Mouse (Mus musculus) heart, postnatal 14 days (tissue): ENCODE data around the gene Ntm. TPM values are rescaled to one million over a fixed set of nuclear protein-coding genes. Genes with fewer than 3 reads are reported as not detected.

Experiments
- DNase-seq, 2 experiments: peaks; one replicate each; pipeline ENCODE4 v3.0.0; 2021 to 2022
- intact Hi-C: fragments of 180-260 bp; cut with DNase I; formaldehyde crosslinking; loops from one replicate; pipeline ENCODE4 v1.15.1; 2025
- total RNA-seq, 2 experiments: library from RNA; stranded (reverse); gene quantifications; 2 replicates each; pipeline ENCODE4 v1.2.3; 2021

The Ntm gene
- total RNA-seq, 2 experiments from 2014 or later: 3.3 to 3.5 TPM

DNA sequence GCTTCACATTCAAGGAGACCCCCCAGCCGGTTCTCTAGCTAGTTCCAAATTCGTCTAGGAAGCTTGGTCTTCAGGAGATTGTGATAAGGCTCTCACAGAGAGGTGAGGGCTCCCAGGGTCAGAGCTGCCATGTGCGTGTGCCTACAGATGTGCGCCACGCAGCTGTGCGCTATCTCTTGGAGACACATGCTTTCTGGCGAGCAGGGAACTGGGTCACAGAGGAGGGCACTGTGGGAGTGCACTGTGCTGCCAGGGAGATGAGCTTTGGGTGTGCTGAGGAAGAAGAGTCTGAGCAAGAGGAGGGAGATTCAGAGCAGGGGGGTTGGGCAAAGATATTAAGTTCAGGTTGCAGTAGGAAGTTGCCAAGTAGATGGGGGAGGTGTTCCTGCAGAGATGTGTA lies 529.8 kb downstream of the Ntm start:
- no peak for DNase-seq
- intact Hi-C loops: no loop called here

DNA sequence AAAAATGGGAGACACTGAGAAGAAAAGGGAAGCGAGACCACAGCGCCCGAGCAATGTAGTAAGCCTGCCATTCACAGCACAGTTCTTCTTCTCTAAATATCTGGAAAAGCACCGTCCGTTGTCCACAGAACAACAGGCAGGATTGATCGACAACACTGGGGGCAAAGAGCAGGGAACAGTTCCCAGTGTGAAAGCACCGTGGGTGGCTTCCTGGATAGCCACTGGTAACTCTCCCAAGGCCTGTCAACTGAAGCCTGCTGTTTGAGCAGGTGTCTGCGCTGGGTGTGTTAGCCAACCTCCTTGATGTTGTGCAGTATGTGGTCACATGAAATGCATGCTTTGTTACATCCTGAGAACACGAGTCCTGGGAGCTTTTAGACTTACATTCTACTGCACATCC lies 531.4 kb downstream of the Ntm start:
- DNase-seq: no peak
- intact Hi-C loops: no loop called here

DNA sequence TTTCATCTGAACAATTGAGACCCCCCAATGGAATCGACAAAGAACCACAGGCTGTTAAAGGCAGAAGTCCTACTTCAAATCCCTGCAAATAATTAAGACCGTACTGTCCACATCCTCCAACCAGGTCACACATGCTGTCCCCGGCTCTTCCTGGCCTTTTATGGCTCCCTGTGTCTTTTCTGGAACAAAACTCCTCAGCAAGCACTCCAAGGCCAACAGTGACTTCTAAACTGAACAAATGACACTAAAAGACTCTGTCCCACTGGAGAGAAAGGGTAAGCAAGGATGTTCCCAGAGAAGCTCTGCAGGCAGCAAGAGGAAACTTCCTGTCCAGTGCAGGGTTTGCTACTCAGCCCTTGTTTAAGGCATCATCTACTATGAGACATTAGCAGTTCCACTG lies 532.8 kb downstream of the Ntm start:
- intact Hi-C loops: no loop called here
- no peak for DNase-seq

DNA sequence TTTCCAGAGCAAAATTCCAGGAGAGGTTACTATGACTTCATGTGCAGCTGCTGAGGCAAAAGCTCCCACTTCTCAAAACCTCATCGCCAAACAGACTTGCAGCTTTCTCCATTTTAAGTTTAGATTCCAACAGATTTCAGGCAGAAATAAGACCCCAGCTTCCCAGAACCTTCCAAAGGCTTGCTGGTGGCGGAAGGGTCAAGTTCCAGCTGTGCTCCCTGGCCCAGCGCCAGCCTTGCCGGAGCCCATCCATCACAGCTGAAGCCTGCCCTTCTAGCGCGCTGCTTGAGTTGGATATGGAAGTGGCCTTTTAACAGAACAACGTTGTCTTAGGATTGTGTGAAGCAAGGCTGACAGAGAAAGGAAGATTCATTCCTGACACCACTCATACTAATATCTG lies 534.6 kb downstream of the Ntm start:
- intact Hi-C loops: no loop called here
- peak; percentile 60 to 66 for DNase-seq

GRCm38 (mm10) chr9:29426261-29426660 lies 536.7 kb downstream of the Ntm start:
- intact Hi-C loops: no loop called here
- no peak for DNase-seq

- intact Hi-C loops: loop anchor here (10.0 kb wide), 1 partner anchor 229 kb away; no protein-coding TSS in a partner anchor
- DNase-seq: no peak
Measured at GRCm38 (mm10) chr9:29415578-29415977, 547.4 kb downstream of the Ntm start.

- intact Hi-C loops: loop anchor here (10.0 kb wide), 1 partner anchor 232 kb away; no protein-coding TSS in a partner anchor
- no peak for DNase-seq
Measured at GRCm38 (mm10) chr9:29413126-29413525, 549.8 kb downstream of the Ntm start.

DNA sequence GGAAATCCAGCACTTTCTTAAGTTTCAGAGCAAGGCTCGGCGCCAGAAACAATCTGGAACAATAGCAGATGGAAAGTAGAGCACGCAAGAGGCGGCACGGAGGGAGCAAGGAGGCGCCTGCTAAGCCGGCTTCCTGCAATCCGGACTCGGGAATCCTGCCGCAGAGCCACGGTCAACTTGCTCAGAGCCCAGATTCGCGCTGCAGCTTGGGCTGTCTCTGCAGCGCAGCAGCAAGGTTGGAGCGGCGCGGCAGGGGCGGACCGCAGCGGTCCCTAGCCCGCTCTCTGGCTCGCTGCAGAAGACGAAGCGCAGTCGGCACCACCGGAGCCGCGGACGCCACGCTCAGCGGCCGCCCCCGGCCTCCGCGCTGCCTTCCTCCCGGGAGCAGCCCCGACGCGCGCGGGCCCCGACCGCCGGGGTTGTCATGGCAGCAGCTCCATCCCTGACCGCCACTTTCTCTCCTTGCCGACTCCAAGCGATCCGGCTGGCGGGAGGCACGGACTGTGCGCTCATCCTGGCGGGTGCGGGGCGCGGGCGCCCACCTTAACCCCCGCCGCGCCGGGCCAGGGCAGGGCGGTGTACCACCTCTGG lies 550.7 kb downstream of the Ntm start:
- DNase-seq: peak; percentile 38 to 48
- intact Hi-C loops: loop anchor here (10.0 kb wide), 1 partner anchor 233 kb away; no protein-coding TSS in a partner anchor

DNA sequence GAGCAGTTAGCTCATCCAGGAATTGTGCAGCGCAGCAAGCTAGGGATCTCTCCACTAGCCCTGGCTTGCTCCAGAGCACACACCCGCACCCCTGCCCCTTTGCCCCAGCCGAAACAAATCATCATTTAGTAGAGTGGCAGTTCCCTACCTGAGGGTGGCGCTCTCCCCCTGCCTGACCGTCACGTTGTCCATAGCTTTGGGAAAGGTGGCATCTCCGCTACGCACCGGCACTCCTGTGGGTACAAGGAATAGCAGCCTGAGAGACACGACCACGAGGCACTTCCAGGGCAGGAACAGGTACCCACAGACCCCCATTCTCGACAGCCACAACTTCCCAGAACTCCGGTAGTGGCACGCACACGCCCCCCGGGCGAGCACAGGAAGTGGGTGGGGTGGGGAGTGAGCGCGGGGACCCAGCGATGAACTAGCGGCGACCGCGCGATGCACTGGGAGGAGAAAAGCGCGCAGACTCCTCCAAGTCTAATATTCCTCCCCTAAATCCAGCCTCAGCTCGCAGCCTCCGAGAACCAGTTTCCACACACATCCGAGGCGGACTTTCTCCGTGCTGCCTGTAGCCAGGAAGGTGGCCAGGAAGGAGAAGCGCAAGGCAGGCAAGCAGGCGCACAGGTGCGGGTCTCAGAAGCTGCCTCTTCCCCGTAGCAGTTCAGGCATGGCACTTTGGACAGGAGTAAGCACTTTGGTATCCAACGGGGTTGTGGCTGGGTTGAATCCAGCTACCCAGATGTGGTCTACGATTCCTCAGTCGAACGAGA lies 551.3 kb downstream of the Ntm start:
- DNase-seq: peak; percentile 22 to 45
- intact Hi-C loops: loop anchor here (2.0 to 10.0 kb wide), 2 partner anchors 47 to 233 kb away; no protein-coding TSS in a partner anchor

- DNase-seq: no peak
- intact Hi-C loops: loop anchor here (2.0 to 10.0 kb wide), 2 partner anchors 48 to 234 kb away; no protein-coding TSS in a partner anchor
Measured at GRCm38 (mm10) chr9:29410728-29411407, 552.1 kb downstream of the Ntm start.

DNA sequence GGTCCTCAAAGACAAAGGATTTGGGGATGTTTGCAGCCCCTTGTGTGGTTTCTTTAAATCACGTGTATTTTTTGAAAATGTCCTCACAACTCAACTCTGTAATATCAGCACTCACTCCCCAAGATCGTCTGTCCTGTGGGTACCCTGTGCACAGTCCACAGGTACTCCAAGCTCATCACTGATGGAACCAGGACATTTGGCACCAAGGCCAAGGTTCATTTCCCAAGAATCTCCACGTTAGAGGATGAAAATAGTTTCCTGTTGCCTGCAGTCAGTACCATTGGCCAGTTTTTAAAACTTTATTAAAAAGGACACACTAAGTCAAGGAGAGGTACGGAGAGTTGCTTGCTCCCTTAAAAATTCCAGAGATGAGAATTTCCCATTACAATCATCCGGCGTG lies 552.7 kb downstream of the Ntm start:
- intact Hi-C loops: loop anchor here (2.0 to 10.0 kb wide), 2 partner anchors 49 to 235 kb away; no protein-coding TSS in a partner anchor
- no peak for DNase-seq

DNA sequence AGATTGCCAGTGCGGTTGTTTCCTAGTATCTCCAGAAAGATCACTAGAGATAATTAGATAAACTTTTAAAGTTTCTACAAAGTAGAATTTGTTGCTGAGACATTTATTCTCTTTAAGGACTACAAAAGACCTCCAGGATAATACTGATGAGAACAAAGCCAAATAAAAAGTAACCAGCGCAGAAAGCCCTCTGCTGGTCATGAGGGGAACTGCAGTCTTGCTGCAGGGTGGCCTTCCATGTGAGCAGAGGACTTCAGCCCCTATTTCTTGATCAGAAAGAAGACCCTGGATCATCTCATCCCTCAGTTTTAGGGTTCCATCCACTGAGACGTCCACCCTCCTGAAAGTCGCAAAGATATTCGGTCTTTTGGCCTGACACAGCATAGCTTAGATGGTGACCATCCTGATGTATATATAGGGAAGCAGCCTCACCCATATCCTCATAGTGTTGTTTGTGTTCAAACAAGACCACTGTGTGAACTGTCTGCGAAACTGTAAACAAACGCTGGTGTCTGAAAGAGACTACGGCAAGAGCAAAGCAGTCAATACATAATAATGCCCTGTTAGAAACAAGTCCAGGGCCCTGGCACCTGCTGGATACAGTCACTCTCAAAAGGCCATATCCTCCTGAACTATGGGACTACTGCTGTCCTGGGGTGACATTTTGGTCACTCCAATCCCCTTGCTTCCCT lies 553.6 kb downstream of the Ntm start:
- DNase-seq: peak; percentile 53 to 77
- intact Hi-C loops: loop anchor here (2.0 to 10.0 kb wide), 3 partner anchors 175 to 1147 kb away; no protein-coding TSS in a partner anchor

- DNase-seq: peak in 1 of 2 experiments; percentile 26
- intact Hi-C loops: loop anchor here (2.0 to 10.0 kb wide), 3 partner anchors 173 to 1146 kb away; no protein-coding TSS in a partner anchor
Measured at GRCm38 (mm10) chr9:29407954-29408353, 555.0 kb downstream of the Ntm start.

- intact Hi-C loops: loop anchor here (5.0 to 10.0 kb wide), 2 partner anchors 172 to 1145 kb away; no protein-coding TSS in a partner anchor
- DNase-seq: no peak
Measured at GRCm38 (mm10) chr9:29406973-29407372, 556.0 kb downstream of the Ntm start.

DNA sequence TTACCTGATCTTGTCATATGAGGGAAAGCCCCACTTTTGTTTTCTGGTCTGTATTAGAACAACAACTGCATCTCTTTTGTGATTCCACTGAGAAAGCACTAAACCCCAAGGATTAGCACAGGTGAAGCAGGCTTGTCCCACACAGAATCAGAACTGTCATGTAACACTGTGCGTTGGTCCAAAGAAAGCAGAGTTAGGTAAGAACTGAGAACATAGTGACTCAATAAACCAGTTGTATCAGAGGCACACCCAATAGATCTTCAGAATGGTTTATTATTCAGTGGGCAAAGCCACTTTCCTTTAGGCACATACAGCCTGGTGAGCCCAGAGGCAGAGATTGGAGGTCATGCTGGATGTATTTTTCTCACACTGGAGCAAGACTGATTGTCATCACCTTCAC lies 556.9 kb downstream of the Ntm start:
- intact Hi-C loops: loop anchor here (5.0 to 10.0 kb wide), 2 partner anchors 171 to 1144 kb away; no protein-coding TSS in a partner anchor
- no peak for DNase-seq

GRCm38 (mm10) chr9:29400151-29400550 lies 562.8 kb downstream of the Ntm start:
- DNase-seq: no peak
- intact Hi-C loops: loop anchor here (10.0 kb wide), 1 partner anchor 165 kb away; no protein-coding TSS in a partner anchor

DNA sequence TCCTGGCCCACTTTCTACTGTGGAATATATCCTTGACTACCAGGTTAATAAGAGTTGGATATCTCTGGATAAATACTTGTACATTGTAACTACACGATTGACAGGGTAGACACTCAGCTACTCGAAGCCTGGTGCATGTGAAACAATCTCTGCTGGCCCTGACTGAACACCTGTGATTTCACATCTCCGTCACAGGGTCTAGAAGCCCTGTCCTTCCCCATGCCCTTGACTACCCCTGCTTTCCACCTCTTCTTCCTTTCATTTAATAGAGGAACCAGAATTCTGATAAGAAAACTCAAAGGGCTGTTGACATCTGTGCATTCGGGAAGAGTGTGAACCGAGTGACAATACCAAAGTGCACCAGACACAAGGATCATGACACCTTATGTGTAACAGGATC lies 566.8 kb downstream of the Ntm start:
- DNase-seq: no peak
- intact Hi-C loops: no loop called here

DNA sequence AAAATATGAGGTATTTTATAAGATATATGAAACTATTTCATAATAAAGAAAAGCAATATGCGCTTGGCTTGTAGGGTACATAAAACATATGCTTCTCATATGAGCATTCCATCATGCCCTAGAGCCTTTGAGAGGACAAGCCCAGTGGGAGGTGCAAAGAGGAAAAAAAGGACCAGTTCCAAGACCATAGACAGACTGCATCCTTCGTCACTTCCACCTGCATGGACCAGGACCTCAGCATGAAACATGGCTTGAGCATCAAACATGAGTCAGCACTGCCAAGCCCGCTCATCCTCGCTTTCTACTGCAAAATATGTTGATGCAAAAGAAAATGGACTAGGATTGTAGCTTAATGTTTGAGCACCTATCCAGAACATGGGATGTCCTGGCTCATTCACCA lies 569.8 kb downstream of the Ntm start:
- intact Hi-C loops: no loop called here
- no peak for DNase-seq

DNA sequence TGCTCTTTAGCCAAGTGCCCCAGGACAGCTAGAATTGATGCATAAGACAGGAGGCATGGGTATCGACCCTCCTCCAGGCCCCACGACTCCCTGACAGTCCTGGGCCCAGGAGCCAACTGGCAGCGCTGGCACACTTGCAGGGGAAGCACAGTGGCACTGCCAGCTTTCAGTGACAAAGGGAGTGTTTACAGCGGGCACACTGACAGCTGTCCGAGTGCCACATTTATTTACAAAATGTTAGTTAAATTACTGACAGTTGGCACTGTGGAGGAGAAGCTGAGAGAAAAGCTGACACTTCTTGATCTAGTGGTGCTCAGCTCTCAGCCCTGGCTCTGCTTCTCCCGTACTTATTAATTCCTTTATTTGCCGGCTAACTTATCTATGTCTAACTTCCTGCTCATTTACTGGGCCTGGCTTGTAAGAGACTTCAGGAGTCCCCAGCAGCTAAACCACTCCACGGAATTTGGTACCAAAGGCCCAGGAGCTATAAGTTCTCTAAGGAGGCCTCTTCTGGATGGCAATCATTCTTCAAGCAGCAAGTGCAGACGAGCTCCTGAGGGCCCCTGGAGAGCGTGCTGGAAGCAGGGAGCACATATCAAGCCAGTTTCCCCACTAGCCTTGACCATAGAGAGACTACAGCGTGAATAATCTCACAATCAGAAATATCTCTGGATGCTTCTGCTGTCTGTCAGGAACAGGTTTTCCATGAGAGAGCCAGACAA lies 572.0 kb downstream of the Ntm start:
- intact Hi-C loops: no loop called here
- peak; percentile 20 to 28 for DNase-seq
